Mouse (Mus musculus): ENCODE results near the gene Kif18b.

The Kif18b gene

GRCm38 (mm10) chr11:102924557-102925350 is at the start of gene Kif18b:
Gene Kif18b (minus strand): TSS chr11:102925124.
- peak; percentile 98 for DNase-seq (ENCODE audit: low read depth, low spot score)

GRCm38 (mm10) chr11:102972326-102972725 is 47.4 kb upstream of the Kif18b start:
- no peak for DNase-seq (ENCODE audit: low read depth, low spot score)

- no peak for DNase-seq (ENCODE audit: low read depth, low spot score)
Observed at GRCm38 (mm10) chr11:102971604-102972003, 46.7 kb upstream of the Kif18b start.

- no peak for DNase-seq (ENCODE audit: low read depth, low spot score)
Observed at GRCm38 (mm10) chr11:102964547-102965091, 39.7 kb upstream of the Kif18b start.

- no peak for DNase-seq (ENCODE audit: low read depth, low spot score)
Observed at GRCm38 (mm10) chr11:102963855-102964546, 39.1 kb upstream of the Kif18b start.

- DNase-seq (ENCODE audit: low read depth, low spot score), result peak; percentile 43
Observed at GRCm38 (mm10) chr11:102963246-102963854, 38.4 kb upstream of the Kif18b start.

GRCm38 (mm10) chr11:102962861-102963245 is 37.9 kb upstream of the Kif18b start:
- no peak for DNase-seq (ENCODE audit: low read depth, low spot score)

GRCm38 (mm10) chr11:102961082-102961481 is 36.2 kb upstream of the Kif18b start:
- no peak for DNase-seq (ENCODE audit: low read depth, low spot score)

- no peak for DNase-seq (ENCODE audit: low read depth, low spot score)
Observed at GRCm38 (mm10) chr11:102958870-102959269, 33.9 kb upstream of the Kif18b start.

GRCm38 (mm10) chr11:102958431-102958830 is 33.5 kb upstream of the Kif18b start:
- DNase-seq (ENCODE audit: low read depth, low spot score), result no peak

- no peak for DNase-seq (ENCODE audit: low read depth, low spot score)
Observed at GRCm38 (mm10) chr11:102957692-102958091, 32.8 kb upstream of the Kif18b start.

- DNase-seq (ENCODE audit: low read depth, low spot score), result no peak
Observed at GRCm38 (mm10) chr11:102956962-102957614, 32.2 kb upstream of the Kif18b start.

GRCm38 (mm10) chr11:102952922-102953321 is 28.0 kb upstream of the Kif18b start:
- no peak for DNase-seq (ENCODE audit: low read depth, low spot score)

- no peak for DNase-seq (ENCODE audit: low read depth, low spot score)
Observed at GRCm38 (mm10) chr11:102948043-102948961, 23.4 kb upstream of the Kif18b start.

GRCm38 (mm10) chr11:102946992-102947343 is 22.0 kb upstream of the Kif18b start:
- no peak for DNase-seq (ENCODE audit: low read depth, low spot score)

GRCm38 (mm10) chr11:102946265-102946991 is 21.5 kb upstream of the Kif18b start, which contains the start of gene C1ql1:
Gene C1ql1 (minus strand): TSS chr11:102946688.
- DNase-seq (ENCODE audit: low read depth, low spot score), result peak; percentile 85

GRCm38 (mm10) chr11:102945306-102946264 is 20.7 kb upstream of the Kif18b start:
- DNase-seq (ENCODE audit: low read depth, low spot score), result no peak

GRCm38 (mm10) chr11:102941236-102941635 is 16.3 kb upstream of the Kif18b start:
- no peak for DNase-seq (ENCODE audit: low read depth, low spot score)

Data from forelimb bud, embryonic 11.5 days (tissue).